Mouse (Mus musculus) MN1 (cell line): ENCODE data around the gene Fam122a.

Experiments used
- DNase-seq: peaks from one replicate; pipeline ENCODE4 v3.0.0-alpha.2; 2016; ENCODE audit warnings: low spot score

Fam122a gene

GRCm38 (mm10) chr19:24490275-24490674 lies 13.1 kb upstream of the Fam122a start:
- no peak for DNase-seq

GRCm38 (mm10) chr19:24486433-24487296 lies 9.5 kb upstream of the Fam122a start:
- DNase-seq: no peak

GRCm38 (mm10) chr19:24484612-24485194 lies 7.5 kb upstream of the Fam122a start:
- DNase-seq: no peak

- DNase-seq: no peak
Measured at GRCm38 (mm10) chr19:24480916-24481315, 3.8 kb upstream of the Fam122a start.

- peak; percentile 6 for DNase-seq
Measured at GRCm38 (mm10) chr19:24476461-24476860, 695 bp downstream of the Fam122a start.

- no peak for DNase-seq
Measured at GRCm38 (mm10) chr19:24475281-24475680, 1.9 kb downstream of the Fam122a start.

- no peak for DNase-seq
Measured at GRCm38 (mm10) chr19:24472512-24472911, 4.6 kb downstream of the Fam122a start.

DNA sequence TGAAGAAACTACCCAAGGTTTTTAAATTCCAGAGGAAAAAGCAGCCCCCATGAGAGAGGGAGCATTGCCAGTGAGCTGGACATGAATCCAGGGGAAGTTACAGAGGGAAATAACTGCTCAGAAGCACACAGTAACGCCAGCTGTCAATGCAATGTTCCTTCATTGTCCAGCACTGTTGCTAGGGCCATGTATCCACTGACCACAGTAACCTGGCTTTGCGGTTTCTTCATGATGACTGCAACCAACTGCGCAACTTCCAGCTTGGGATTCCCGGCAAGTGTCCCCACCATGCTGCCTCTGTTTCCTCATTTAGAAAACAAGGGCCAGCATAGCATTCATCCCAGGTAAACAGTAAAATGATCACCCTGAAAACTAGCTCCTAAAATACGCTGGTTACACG lies 5.6 kb downstream of the Fam122a start:
- DNase-seq: no peak

- DNase-seq: no peak
Measured at GRCm38 (mm10) chr19:24469216-24469615, 7.9 kb downstream of the Fam122a start.

- no peak for DNase-seq
Measured at GRCm38 (mm10) chr19:24468616-24469015, 8.5 kb downstream of the Fam122a start.

DNA sequence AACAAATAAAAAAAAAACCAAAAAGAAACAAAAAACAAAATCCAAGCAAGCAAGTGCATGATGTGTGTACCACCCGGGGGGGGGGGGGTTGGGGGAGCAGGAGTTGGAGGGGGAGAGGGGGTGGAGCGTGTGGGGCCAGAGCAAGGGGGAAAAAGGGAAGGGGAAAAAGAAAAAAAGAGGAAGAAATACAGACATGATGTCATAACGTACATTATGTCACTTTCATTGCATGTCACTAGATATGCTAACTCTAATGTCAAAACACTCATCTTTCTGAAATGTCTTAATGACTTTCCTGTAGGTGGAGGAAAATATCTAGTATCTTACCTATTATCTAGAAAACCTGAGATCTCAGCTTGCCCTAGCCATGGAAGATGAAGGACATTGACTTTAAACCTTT lies 14.1 kb downstream of the Fam122a start:
- DNase-seq: no peak

GRCm38 (mm10) chr19:24456591-24457231 lies 20.4 kb downstream of the Fam122a start:
- no peak for DNase-seq

- no peak for DNase-seq
Measured at GRCm38 (mm10) chr19:24455249-24455960, 21.8 kb downstream of the Fam122a start.

DNA sequence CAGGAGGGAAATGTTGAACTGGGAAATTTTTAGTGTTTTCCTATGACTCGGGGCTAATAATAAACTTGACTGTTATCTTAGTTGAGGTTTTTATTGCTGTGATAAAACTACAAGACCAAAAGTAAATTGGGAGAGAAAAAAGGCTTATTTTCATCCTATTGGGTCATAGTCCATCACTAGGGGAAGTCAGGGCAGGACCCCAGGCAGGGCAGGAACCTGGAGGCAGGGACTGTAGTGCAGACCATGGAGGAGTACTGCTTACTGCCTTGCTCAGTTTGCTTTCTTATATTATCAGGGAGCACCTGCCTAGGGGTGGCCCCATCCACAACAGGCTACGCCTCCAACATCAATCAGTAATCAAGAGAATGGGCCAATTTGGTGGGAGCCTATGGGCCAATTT lies 22.7 kb downstream of the Fam122a start:
- no peak for DNase-seq

DNA sequence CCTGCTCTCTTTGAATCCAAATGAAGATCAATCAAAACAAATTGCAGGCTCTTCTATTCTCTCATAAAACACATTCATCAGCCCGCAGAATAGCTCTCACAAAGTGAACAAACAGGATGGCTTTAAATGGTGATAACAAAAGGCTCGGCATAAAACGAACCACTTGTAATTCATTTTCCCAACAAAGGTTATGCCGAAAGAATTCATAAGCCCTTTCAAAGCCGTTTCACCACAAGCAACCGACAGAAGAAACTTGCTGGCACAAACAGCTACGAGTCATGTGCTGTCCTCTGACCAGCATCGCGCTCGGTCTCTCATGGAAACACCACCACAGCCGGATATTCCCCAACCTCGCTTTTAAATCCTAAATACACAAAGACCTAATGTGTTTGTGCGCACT lies 23.8 kb downstream of the Fam122a start:
- DNase-seq: no peak

DNA sequence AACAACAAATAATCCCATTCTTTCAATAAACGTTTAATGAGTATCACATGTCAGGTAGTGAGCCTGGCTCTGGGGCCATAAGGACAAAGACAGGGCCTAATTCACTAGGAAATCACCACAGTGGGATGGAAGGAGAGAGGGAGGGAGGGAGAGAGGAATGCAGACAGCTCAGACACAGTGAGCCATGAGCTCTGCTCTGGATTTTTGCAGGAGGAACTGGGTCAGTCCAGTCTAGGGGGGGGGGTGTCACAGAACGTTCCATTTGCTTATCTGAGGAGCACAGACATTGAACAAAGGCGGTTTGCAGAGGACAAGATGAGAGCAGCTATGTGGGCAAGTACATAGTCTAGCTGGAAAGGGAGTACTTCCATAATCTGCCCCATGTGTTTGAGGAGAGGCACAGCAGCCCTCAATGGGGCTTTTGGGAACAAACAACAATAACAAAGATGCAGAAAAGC lies 24.7 kb downstream of the Fam122a start:
- no peak for DNase-seq

DNA sequence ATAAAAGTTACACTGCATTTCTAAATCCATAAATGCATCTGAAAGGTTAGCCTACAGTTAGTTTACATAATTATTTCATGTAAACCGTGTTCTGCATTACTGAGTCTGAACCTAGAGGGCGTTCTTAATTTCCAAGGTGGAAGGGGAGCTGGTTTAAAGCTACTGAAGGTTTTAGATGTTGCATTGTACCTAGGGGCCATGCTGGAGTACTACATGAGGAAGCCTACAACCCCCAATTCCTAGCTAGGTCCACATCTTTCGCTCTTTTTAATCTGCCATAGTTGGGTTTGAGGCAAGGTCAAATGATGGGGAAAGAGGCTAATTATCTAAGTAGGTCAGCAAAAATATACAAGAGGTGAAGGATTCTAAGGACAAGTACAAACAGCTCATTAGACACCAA lies 25.5 kb downstream of the Fam122a start:
- DNase-seq: no peak

DNA sequence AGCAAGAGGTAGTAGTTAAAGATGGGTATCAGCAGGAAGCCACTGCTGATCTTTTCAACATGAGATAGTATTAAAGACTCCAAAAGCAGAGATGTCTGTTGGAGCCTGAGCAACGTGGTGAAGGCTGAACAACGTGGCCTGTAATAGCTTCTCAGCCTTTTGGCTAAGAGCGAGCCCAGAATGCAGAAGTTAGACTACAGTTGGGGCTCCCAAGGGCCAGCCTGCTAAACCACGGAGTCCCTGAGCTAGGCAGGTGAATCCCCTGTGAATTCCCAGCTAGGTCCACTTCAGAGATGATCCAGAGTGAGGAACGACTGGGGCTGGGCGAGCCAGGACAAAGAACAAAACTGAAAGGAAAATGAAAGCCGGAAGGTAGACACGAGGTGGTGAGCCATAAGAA lies 26.4 kb downstream of the Fam122a start:
- DNase-seq: no peak

DNA sequence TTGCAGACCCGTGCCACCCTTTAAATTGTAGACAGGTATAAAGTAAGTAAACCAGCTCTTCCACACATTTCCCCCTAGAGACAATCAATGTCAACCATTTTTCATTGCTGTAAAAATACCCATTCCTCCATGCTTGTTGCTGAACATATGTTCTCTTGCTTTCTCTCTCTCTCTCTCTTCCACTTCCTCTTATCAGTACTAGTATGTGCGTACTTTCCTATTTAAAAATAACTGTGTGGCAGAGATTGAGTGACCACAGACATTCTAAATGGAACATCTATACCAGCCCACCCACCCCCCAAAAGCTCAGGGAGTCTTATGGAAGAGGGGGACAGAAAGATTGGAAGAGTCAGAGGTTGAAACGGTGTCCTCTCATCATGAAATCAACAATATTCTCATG lies 32.8 kb downstream of the Fam122a start:
- no peak for DNase-seq

GRCm38 (mm10) chr19:24439715-24440114 lies 37.4 kb downstream of the Fam122a start:
- no peak for DNase-seq

GRCm38 (mm10) chr19:24434291-24434690 lies 42.9 kb downstream of the Fam122a start:
- DNase-seq: no peak

DNA sequence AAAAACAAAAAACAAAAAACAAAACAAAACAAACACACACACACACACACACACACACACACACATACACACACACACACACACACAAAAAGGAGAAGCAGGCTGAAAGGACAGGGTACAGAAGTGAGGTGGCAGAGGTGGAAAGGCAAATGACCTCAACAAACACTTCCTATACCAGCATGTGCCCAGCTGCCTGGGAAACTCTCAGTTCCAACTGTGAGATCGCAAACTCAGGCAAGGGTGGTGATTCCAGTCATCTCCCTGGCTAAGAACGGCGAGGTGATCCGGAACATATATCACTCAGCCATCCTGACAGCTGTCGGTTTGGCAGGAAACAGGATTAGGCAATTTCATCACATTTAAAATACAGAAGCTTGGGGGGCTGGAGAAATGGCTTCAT lies 44.7 kb downstream of the Fam122a start:
- no peak for DNase-seq
